Mouse (Mus musculus) lung, adult 2 months (tissue): ENCODE results near the gene Boll.

ENCODE experiments used
- CTCF ChIP-seq: fragments of 200-500 bp; IDR thresholded peaks from 2 replicates; pipeline ENCODE4 v1.5.1; 2011; ENCODE audit warnings: mild to moderate bottlenecking, low read length, control low read depth; ENCODE audit not compliant: insufficient read depth
- POLR2A ChIP-seq: fragments of 200-500 bp; IDR thresholded peaks from 2 replicates; pipeline ENCODE4 v1.6.1; 2011; ENCODE audit warnings: low read depth, mild to moderate bottlenecking, control low read depth, low read length, borderline replicate concordance; ENCODE audit errors: extremely low read depth

DNA sequence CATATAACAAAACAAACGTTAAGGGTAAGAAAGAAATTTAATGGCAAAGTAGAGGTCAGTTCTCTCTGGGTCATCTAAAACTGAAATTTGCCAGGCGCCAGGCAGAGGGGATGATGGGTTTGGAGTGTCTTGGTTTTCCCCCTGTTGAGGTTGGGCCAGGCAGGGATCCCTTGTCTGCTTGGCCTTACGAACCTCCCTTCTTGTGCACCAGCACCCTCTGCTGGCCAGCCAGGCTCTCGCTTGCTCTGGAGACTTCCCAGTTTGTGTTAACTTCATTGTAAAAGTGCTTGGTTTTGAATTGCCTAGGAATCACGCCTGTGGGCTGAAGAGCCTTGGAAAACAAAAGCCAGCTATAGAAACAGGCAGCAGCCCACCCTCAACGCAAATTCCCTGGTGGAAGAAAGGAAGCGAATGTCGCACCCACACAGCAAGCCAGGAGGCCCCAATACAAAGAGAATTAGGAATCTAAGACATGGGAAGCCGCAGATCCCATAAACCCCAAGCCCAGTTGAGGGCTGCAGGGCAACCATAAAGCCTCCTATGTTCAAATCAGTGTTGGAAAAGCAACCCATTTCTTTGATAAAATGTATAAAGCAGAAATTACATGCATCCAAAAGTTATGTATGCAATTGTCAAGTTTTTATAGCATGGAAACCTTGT lies 20.0 kb upstream of the Boll start:
- peak; percentile 96 for TF ChIP-seq CTCF
- no peak for TF ChIP-seq POLR2A
